Comparison of ENCODE assay signal across 11 mouse cellular contexts in genomic region chr5:105557346-105557745, GRCm38 (mm10).
"Had no signal": no experiment of that assay in that cellular context is flagged by ENCODE, and none has a peak within 500 bp of the region (broad histone marks: within the 10 kb centered on the region; RNA-seq: fewer than 3 reads in every experiment).

No protein-coding gene starts in this region.

- H3K4me2 ChIP-seq: kidney, embryonic 15.5 days; liver, embryonic 11.5 days; liver, embryonic 15.5 days; neural tube, embryonic 13.5 days had no signal

- DNase-seq: kidney, adult 2 months; kidney, postnatal 14 days; lung, adult 2 months; retina, postnatal 1 day; spleen, adult 18-20 months; thymus, postnatal 36 days had no signal

- H3K9ac ChIP-seq: kidney, embryonic 15.5 days; liver, embryonic 15.5 days; neural tube, embryonic 13.5 days had no signal

- H3K27me3 ChIP-seq: kidney, embryonic 15.5 days; liver, embryonic 15.5 days; neural tube, embryonic 13.5 days had no signal

- H3K4me1 ChIP-seq: kidney, embryonic 15.5 days; limb, embryonic 10.5 days; neural tube, embryonic 13.5 days had no signal

- H3K27ac ChIP-seq: kidney, embryonic 15.5 days; limb, embryonic 10.5 days; liver, embryonic 15.5 days; neural tube, embryonic 13.5 days had no signal

- H3K4me3 ChIP-seq: kidney, embryonic 15.5 days; limb, embryonic 10.5 days; liver, embryonic 15.5 days; neural tube, embryonic 13.5 days had no signal

- H3K9me3 ChIP-seq: kidney, embryonic 15.5 days; limb, embryonic 10.5 days; liver, embryonic 15.5 days; neural tube, embryonic 13.5 days had no signal
